Mouse (Mus musculus) liver, postnatal 0 days (tissue): ENCODE data around the gene Luzp2. TPM values are rescaled to one million over a fixed set of nuclear protein-coding genes. Genes with fewer than 3 reads are reported as not detected.

ENCODE experiments used
- ATAC-seq: fragments of 200-750 bp; cut with Nextera tagmentation; 2 replicates; pipeline ENCODE4 v1.8.0; 2017; ENCODE audit warnings: mild to moderate bottlenecking, moderate library complexity
- DNase-seq: peaks from one replicate; pipeline ENCODE4 v3.0.0-alpha.2; 2016
- H3K27ac ChIP-seq: fragments of 300-500 bp; sonication (generic); 2 replicates; pipeline ENCODE4 v1.5.1; 2014; ENCODE audit warnings: antibody characterized with exemption, moderate library complexity, mild to moderate bottlenecking, low read depth
- H3K27me3 ChIP-seq: fragments of 300-500 bp; sonication (generic); 2 replicates; pipeline ENCODE4 v1.6.1; 2014; ENCODE audit warnings: low read length, control low read depth, mixed read lengths; ENCODE audit not compliant: insufficient read depth
- H3K36me3 ChIP-seq: fragments of 300-500 bp; sonication (generic); replicated peaks from 2 replicates; pipeline ENCODE4 v1.6.1; 2014; ENCODE audit warnings: mild to moderate bottlenecking, control low read depth, low read length, moderate library complexity, mixed read lengths; ENCODE audit not compliant: insufficient read depth
- H3K4me1 ChIP-seq: fragments of 300-500 bp; sonication (generic); 2 replicates; pipeline ENCODE4 v1.6.1; 2014; ENCODE audit warnings: antibody characterized with exemption, mild to moderate bottlenecking, control low read depth; ENCODE audit not compliant: insufficient read depth
- H3K4me2 ChIP-seq: fragments of 300-500 bp; sonication (generic); 2 replicates; pipeline ENCODE4 v1.6.1; 2014; ENCODE audit warnings: low read depth, mild to moderate bottlenecking, low read length, moderate library complexity, mixed read lengths
- H3K4me3 ChIP-seq: fragments of 300-500 bp; sonication (generic); 2 replicates; pipeline ENCODE4 v1.5.1; 2014; ENCODE audit warnings: low read depth, low read length
- H3K9ac ChIP-seq: fragments of 300-500 bp; sonication (generic); replicated peaks from 2 replicates; pipeline ENCODE4 v1.6.1; 2014; ENCODE audit warnings: mild to moderate bottlenecking, moderate library complexity
- H3K9me3 ChIP-seq: fragments of 300-500 bp; sonication (generic); 2 replicates; pipeline ENCODE4 v1.6.1; 2016; ENCODE audit warnings: mild to moderate bottlenecking, control low read depth, low read length, mixed read lengths
- CTCF ChIP-seq: sonication (generic); IDR thresholded peaks from 2 replicates; pipeline ENCODE4 v1.5.1; 2016; ENCODE audit warnings: antibody characterized with exemption, low read depth
- EP300 ChIP-seq: IDR thresholded peaks from 2 replicates; pipeline ENCODE4 v1.6.1; 2016; ENCODE audit warnings: antibody characterized with exemption, low read depth, mild to moderate bottlenecking
- WGBS: fragments of 180-500 bp; shearing (Covaris S2); extraction: QIAGEN DNeasy Blood & Tissue Kit; methylation state at CpG from one replicate; pipeline ENCODE4 v1.1.7; 2014; ENCODE audit not compliant: insufficient replicate concordance; 5-methylcytosine and 5-hydroxymethylcytosine counted together
- polyA plus RNA-seq: library from polyadenylated mRNA; unstranded; fragments of >200 nt; fragmentation: Nextera tagmentation; extraction: Ambion mirVana; gene quantifications from 2 replicates; pipeline ENCODE4 v1.2.1, GENCODE M21; 2015

Luzp2 gene
- polyA plus RNA-seq, 1 experiment from 2014 or later: not detected

DNA sequence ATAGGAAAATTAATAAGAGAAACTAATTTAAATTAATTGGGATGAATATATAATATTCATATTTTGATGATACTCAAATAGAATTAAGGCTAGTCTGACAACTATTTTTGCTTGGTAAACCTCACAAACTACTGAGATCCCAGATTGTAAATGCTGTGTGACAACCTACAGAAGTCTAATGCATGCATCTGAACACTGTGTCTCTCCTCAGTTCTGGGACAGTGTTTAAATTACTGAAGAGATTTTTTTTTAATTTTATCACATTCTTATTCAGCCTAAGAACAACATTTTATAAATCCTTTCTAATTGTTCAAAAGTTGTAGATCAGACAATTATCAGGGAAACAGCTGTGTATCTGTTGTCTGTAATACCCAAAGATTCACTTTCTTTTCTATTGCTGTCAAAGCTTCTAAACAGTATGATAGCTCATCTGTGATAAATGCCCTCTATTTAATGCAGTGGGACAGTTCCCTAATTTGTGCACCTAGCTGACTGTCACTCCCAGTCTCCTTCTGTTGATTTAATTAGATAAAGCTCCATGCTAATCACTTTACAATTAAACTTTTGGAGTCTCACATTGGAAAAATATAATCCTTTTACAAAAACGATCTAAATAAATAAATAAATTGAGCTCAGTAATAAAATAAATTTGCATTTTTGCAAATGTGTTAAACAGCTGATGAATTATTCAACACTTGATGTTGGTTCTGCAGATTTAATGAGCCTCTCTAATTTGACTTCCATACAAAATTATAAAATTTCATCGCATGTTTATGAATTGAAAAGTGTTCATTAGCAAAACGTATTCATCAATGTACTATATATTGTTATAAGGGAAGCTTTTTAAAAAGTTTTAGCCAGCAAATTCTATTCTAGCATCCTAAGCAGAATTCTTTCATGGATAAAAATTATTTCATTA, 58.7 kb downstream of the Luzp2 start:
- H3K4me3 ChIP-seq: no peak overlapping the region
- H3K4me1 ChIP-seq: no peaks in the 10 kb centered on the region
- DNase-seq (no peak), ATAC-seq (no peak)
- no peak overlapping the region for H3K27ac ChIP-seq
- WGBS: 72% methylated on average over 3 of the region's 3 CpGs
- no peaks in the 10 kb centered on the region for H3K36me3 ChIP-seq
- H3K9ac ChIP-seq: no peak overlapping the region
- H3K27me3 ChIP-seq: no peaks in the 10 kb centered on the region
- H3K9me3 ChIP-seq: no peaks in the 10 kb centered on the region
- no peak for TF ChIP-seq EP300
- no peak for TF ChIP-seq CTCF
- H3K4me2 ChIP-seq: no peak overlapping the region

DNA sequence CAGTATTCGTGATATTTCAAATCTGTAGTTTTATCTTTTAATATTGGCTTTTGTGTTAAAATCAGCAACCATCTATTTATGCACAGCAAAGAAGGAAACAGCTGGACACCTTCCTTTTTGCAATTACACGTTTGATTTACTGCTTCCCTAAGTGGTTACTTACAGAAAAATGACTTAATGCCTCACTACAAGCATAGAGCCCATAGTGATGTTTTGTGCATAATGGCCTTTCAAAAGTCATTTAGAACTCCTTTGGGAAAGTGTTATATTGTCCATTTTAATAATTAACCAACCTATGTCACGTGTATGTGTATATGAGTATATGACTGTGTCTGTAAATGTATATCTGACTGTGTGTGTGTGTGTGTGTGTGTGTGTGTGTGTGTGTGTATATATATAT, 63.3 kb downstream of the Luzp2 start:
- Histone ChIP-seq H3K4me1 (no peaks in the 10 kb centered on the region), H3K27me3 (no peaks in the 10 kb centered on the region), H3K9me3 (no peaks in the 10 kb centered on the region), H3K36me3 (no peaks in the 10 kb centered on the region), H3K27ac (no peak overlapping the region), H3K4me3 (no peak overlapping the region), H3K4me2 (no peak overlapping the region), H3K9ac (no peak overlapping the region)
- DNase-seq: no peak
- TF ChIP-seq EP300: no peak
- TF ChIP-seq CTCF: no peak
- 46% methylated on average over 3 of the region's 3 CpGs for WGBS
- no peak for ATAC-seq

DNA sequence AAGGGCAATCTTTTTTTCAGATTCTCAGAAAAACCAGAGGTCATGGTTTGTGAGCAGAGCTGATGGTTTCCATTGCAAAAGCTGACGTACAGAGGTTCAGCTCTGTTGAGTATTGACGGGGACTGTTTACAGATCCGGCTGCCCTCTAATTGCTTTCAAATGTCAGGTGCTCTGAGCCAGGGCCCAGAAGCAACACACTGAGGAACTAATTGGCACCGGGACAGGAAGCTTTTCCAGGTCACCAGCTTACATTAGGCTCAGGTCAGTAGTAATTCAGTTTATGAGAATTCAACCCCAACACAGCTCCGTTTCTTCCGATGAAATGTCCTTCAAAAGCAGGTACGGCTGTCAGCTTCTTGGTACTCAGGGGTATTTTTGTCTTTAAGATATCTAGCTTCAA, 74.7 kb downstream of the Luzp2 start:
- H3K4me2 ChIP-seq: no peak overlapping the region
- H3K9me3 ChIP-seq: no peaks in the 10 kb centered on the region
- no peak for ATAC-seq
- no peak overlapping the region for H3K27ac ChIP-seq
- H3K4me3 ChIP-seq: no peak overlapping the region
- TF ChIP-seq CTCF (no peak), EP300 (no peak)
- no peaks in the 10 kb centered on the region for H3K36me3 ChIP-seq
- H3K4me1 ChIP-seq: no peaks in the 10 kb centered on the region
- H3K9ac ChIP-seq: no peak overlapping the region
- no peak for DNase-seq
- no peaks in the 10 kb centered on the region for H3K27me3 ChIP-seq
- 77% methylated on average over 7 of the region's 7 CpGs for WGBS

GRCm38 (mm10) chr7:54914030-54914429, 78.7 kb downstream of the Luzp2 start:
- ATAC-seq (no peak), DNase-seq (no peak)
- Histone ChIP-seq H3K9me3 (no peaks in the 10 kb centered on the region), H3K4me1 (no peaks in the 10 kb centered on the region), H3K36me3 (no peaks in the 10 kb centered on the region), H3K27me3 (no peaks in the 10 kb centered on the region), H3K4me3 (no peak overlapping the region), H3K4me2 (no peak overlapping the region), H3K9ac (no peak overlapping the region), H3K27ac (no peak overlapping the region)
- TF ChIP-seq CTCF (no peak), EP300 (no peak)
- 36% methylated on average over 1 of the region's 1 CpGs for WGBS

DNA sequence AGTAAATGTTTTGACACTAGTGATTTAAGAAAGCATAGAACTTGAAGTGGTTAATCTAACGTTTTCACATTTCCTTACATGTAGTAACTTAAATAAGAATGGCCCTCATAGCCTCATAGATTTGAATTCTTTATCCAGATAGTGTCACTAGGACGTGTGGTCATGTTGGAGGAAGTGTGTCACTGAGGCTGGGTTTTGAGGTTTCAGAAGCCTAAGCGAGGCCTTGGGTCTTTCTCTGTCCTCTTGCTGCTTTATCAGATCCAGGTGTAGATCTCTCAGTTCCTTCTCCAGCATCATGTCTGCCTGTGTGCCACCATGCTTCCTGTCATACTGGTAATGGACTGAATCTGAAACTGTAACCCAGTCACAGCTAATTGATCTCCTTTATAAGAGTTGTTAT, 86.7 kb downstream of the Luzp2 start:
- no peak overlapping the region for H3K9ac ChIP-seq
- H3K4me1 ChIP-seq: no peaks in the 10 kb centered on the region
- no peak for DNase-seq
- no peaks in the 10 kb centered on the region for H3K27me3 ChIP-seq
- TF ChIP-seq EP300 (no peak), CTCF (no peak)
- no peaks in the 10 kb centered on the region; the same call in 1 of the 2 replicates for H3K9me3 ChIP-seq
- WGBS: 39% methylated on average over 3 of the region's 3 CpGs
- H3K4me3 ChIP-seq: no peak overlapping the region
- H3K36me3 ChIP-seq: no peaks in the 10 kb centered on the region
- no peak for ATAC-seq
- no peak overlapping the region for H3K4me2 ChIP-seq
- H3K27ac ChIP-seq: no peak overlapping the region

- DNase-seq (no peak), ATAC-seq (no peak)
- H3K36me3 ChIP-seq: no peaks in the 10 kb centered on the region
- H3K27ac ChIP-seq: no peak overlapping the region
- no peaks in the 10 kb centered on the region for H3K9me3 ChIP-seq
- TF ChIP-seq EP300: no peak
- TF ChIP-seq CTCF: no peak
- no peak overlapping the region for H3K4me2 ChIP-seq
- H3K27me3 ChIP-seq: no peaks in the 10 kb centered on the region
- no peak overlapping the region for H3K4me3 ChIP-seq
- no peak overlapping the region for H3K9ac ChIP-seq
- no peaks in the 10 kb centered on the region for H3K4me1 ChIP-seq
- WGBS: 79% methylated on average over 2 of the region's 2 CpGs
Observed at GRCm38 (mm10) chr7:54956759-54957158, 121.5 kb downstream of the Luzp2 start.
